Mouse (Mus musculus) cerebellum, postnatal 25 days (tissue): ENCODE measurements around the gene Ppp2r3c.
"Not testable (repeated sequence)": the region's sequence is repeated elsewhere in the genome, so short reads cannot be mapped to it uniquely, and the experiment has no call there.

Experiments
- DNase-seq, 2 experiments: peaks; one replicate each; pipeline ENCODE4 v3.0.0; 2021; ENCODE audit warnings: mixed read lengths in 2 of 2

Ppp2r3c gene

DNA sequence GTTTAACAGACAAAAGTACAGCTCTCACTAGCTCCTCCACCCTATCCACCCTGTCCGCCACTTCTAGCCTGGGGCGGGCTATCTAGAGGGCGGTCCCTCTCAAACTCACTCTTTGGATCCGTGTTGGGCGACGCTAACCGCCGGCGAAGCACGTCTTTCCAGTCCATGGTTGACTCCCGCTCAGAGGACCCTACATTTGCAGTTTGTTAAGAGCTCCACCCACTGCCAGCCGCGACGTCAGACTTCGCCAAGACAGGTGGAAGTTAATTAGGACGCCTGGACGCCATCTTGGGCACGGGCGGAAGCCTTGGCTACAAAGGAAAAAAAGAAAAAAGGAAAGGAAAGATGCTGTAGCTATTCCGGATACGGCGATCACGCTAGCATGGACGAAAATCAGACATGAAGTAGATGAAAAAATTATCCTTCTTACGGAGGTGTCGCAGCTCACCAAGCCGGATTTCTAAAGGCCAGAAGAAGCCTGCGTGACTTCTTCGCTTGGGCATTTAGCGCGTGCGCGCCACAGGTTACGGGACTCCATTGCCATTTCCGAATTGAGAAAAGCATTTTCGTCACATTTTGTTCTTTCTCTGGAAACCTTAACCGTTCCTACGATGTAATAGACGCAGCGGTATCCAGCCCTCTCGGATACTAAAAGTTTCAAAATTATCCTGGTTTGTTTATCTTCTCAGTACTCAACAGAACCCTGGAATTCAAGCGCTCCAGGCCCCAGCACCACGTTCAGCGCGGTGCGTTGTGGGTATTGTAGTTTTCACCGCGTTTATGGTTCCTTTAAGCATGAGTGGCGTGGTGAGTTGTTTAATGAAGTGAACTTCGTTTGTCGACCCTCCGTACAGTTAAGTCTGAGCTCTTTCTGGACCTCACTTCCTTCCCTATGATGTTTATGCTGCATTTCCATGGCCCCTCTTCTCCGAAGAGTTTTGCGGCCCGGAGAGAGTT is at the start of gene Ppp2r3c:
Gene Ppp2r3c, minus strand, starts transcription at position 514 of the 957 bp plus-strand sequence.
- DNase-seq, result peak; percentile 90 to 92

DNA sequence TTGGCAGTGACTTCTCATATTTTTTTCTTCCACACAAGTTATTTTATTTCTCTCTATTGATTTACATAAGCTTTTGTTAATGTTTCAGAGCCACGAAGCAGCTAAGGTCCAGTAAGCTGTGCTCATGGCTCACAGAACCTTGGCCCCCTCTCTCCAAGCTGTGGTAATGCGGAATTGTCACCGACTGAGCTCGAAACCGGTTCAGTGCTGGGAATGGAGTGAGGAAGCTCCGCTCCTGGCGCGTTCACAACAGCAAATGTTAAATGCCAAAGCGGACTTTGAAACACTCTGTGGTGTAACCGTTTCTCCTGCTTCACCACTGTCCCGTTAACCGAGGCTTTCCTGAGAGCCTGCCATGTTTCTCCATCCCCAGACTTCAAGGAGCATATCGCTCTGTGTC is 41.8 kb upstream of the Ppp2r3c start:
- DNase-seq, result no peak

DNA sequence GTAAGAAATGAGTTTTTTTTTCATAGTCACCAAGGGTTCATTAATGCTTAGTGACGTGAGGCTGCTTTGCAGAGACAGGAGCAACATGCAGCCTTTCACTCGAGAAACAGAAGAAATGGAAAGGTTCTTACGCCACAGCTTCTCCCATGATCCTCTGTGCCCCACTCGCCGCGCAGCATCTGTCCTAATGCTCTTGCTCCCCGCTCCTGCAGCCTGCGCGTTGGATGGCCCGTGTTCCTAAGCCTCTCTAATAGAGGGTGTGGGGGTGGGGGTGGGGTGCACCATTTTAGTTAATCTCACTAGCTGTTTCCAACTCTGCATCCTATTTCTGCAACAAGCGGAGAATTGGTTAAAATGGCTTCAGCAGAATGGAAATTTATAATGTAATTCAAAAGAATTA is 41.2 kb upstream of the Ppp2r3c start:
- no peak for DNase-seq

DNA sequence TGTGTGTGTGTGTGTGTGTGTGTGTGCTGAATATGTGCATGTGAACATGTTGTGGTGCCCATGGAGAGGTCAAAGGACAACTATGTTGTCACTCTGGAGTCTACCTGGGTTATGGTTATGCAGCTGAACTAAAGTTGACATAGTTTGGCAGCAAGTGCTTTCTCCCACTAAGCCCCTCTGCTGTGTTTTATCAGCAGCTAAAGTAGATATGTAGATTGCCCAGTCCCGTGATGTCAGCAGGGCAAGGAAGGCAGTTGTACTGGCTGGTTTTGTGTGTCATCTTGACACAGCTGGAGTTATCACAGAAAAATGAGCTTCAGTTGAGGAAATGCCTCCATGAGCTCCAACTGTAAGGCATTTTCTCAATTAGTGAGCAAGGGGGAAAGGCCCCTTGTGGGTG is 40.2 kb upstream of the Ppp2r3c start:
- not testable (repeated sequence) for DNase-seq

DNA sequence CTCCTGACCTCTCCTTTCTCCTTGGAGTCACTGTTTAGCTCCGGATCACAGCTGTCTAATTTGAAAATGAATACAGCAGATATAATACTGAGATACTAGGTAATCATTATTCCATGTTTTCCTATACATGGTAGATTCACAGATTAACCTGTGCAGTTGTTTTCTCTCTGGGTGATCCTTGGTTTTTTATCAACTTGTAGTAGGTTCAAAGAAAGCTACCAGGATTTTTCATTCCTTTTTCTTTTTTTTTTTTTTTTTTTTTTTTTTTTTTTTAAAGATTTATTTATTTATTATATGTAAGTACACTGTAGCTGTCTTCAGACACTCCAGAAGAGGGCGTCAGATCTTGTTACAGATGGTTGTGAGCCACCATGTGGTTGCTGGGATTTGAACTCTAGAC is 35.7 kb upstream of the Ppp2r3c start:
- DNase-seq, result not testable (repeated sequence)

DNA sequence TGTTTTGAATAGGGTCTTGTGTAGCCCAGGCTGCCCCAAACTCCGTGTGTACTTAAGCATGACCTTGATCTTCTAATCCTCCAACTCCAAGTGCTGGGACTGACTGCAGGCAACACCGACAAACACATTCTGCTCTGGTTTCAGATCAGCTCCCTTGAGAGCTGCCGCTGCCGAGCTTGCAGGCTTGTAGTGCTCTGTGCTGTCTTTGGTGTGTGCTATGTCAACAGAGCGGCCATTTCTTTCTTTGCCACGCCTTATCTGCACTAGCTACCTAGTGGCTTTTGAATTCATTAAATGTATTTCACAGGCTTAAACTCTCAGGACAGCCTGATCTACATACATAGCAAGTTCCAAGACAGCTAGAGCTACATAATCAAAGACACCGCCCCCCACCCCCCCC is 30.9 kb upstream of the Ppp2r3c start:
- DNase-seq, result no peak

DNA sequence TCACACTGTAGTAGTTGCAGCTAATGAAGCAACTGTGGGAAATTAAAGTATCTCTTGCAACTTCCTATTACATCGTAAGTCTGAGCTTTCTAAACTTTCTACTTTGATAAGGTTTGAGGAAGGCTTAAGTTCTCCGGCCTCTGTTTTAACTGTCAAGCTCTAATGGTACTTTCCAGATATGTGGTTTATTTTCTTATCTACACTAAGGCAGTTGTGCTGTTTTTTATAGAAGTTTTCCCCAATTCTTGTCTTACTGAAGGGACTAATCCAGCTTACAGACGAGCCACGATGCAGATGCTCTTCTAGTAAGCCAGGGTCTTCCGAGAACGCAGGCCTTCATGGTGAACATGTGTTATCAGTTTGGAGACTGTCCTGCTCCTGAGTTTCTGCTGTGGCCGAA is 26.6 kb upstream of the Ppp2r3c start:
- no peak for DNase-seq

DNA sequence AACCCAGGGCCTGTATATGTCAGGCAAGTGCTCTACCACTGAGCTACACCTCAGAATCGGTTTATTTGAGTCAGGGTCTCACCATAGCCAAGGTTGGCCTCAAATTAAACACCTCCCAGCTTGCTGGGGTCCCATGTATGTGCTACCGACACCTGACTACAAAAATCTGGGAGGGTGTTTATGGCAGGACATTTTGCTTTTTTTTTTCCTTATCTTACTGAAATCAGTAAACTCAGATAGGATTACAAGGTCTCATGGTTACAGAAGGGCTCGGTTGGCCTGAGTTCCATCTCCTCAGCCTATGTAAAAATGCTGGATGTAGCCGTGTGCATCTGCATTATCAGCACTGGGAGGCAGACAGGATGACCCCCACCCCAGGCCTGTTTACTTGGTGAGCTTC is 26.0 kb upstream of the Ppp2r3c start:
- no peak for DNase-seq

DNA sequence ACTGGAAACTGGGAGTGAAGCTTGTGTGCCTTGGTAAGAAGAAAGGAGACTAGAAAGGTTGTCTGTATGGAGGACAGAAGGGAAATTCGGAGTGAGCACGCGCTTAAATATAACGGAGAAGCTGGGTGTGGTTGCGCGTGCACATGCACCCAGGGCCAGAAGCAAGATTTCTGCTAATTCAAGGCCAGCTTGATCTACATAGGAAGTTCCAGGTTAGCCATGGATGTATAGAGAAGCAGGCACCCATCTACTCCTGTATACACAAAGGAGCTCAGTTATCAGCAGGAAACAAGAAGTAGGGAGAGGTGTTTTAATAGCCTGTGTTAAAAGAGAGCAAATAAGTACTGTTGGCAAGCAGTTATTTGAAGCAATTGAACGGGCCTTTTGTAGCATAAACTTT is 22.9 kb upstream of the Ppp2r3c start:
- no peak for DNase-seq

DNA sequence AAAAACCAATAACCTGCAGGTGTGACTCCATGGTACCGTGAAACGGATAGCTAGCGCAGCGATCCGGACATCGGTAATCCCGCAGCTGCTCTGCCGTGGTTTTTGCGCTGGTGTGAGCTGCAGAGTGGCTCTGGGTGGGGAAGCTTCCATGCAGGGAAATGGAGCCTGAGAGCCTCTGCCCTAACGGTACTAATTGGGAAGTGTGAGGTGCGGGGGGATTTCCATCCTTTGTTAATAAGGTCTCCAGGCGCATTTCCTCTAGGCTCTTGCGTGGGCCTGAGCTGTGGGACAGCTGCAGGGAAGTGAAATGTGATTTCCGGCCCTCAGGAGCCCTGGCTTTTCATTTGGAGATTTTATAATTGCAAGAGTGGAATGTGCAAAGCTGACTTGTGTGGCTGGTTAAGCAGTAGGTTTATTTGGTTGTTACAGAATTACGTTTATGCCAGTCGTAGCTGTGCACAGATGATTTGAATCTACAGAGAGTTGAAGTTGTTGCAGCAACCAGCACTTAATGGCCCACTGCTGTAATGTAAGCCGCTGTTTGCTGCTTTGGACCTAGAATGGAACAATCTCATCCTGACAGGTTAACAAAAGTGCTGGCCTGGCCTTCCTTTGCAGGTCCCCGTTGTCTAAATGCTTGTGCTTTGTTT is 19.0 kb upstream of the Ppp2r3c start:
- DNase-seq, result no peak

DNA sequence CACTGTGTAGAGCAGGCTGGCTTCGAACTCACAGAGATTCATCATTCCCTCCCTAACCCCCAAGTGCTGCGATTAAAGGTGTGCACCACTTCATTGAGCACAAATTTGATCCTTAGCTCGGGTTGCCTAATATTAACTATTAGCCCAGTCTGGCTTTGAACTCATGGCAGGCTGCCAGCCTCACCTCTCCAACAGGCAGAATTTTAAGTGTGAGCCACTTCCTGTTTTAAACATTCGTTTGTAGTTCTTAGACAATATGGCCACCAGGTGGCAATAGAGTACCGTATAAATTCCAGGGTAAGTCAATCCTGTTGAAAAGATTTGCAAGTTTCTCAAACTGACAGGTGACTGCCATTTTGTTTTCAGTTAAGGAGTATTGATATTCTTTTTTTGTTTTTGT is 12.4 kb upstream of the Ppp2r3c start:
- DNase-seq, result peak; percentile 52 to 77

DNA sequence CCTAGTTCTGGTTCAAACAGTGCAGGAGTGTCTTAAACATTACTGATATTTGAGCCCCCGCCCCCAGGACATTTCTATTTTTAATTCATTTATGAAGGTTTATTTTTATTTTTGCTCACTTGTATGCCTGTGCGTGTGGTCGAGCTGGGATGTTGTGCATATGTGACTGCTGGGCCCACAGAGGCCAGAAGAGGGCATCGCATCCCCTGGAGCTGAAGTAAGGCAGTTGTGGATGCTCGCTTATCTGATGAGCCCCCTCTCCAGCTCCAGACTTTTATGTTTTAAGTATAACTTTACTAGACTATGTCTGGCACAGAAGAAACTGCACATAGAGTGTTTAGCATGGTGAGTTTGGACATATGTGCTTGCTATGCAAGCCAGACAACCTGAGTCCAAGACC is 11.1 kb upstream of the Ppp2r3c start:
- DNase-seq, result no peak

DNA sequence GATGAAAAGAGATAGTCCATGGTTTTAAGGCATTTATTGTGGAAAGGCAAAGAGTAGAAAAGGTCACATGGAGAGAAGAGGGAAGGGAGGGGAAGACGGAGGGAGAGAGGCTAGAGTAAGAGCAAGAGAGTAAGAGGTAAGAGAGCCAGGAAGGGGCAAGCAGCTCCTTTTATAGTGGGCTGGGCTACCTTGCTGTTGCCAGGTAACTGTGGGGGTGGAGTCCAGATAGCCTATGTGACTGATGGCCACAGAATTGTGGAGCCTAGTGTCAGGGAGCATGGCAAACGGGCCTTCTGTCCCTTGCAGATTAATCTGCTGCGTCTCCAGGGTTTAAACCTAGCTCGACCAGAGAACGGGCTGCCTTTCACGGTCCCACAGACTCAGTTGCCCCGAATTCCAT is 9.0 kb upstream of the Ppp2r3c start:
- no peak for DNase-seq

DNA sequence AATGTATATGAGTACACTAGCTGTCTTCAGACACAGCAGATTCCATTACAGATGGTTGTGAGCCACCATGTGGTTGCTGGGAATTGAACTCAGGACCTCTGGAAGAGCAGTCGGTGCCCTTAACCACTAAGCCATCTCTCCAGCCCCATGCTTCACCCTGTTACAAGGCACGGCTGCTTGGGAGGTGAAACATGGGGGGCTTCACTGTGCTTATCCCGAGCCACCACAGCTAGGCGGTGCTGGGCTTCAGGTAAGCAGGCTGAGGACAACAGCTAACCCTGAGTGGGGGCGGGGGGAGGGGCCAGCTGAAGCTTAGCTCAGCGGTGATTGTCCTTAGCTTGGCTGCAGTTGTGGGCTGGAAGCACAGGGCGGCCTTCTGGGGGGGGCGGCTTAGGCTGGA is 6.7 kb upstream of the Ppp2r3c start:
- DNase-seq, result no peak

DNA sequence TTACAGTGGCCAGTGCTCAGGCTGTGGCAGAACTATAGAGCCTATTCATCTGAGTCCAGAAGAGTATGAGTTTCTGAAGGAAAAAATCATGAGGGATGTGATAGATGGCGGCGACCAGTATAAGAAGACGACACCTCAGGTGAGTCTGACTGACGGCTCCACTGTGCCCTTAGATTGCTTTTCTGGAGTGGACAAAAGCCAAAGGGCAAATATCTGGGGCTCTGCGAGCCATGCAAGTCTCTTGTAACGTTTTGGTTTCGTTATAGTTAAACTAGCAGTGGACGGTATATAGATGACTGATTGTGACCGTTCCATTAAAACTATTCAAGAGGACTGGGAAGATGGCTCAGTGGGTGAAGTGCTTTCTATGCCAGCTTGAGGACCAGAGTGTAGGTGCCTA is 5.9 kb upstream of the Ppp2r3c start:
- DNase-seq, result no peak

DNA sequence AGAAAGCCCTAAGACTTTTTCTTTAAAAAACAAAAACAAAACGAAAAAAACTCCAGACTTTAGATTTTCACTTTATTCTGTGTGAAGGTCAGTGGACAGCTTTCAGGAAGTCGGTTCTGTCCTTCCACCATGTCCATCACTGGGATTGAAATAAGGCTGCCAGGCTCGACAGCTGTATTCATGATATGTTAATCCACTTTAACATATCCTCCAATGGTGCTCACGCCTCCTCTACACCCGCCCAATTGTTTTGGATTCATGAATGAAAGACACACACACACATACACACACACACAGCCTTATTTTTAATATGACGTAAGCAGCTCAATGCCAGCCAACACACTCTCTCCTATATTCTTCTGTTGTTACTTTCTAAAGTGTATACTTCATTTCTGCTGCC is 4.8 kb upstream of the Ppp2r3c start:
- DNase-seq, result no peak

DNA sequence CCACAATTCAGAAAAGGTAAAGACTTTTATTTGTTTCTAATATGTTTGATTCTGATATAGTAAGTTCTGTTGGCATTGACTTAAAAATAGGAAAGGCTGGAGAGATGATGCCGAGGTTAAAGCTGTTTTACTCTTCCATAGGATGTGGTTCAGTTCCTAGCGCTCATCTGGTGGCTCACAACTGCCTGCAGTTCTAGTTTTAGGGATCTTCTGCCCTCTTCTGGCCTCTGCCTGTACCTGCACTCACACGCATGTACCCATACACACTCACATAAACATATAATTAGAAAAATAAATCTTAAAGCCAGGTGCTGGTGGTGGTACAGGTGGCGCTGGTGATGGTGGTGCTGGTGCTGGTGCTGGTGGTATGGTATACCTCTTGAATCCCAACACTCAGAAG is 3.6 kb upstream of the Ppp2r3c start:
- DNase-seq, result no peak

DNA sequence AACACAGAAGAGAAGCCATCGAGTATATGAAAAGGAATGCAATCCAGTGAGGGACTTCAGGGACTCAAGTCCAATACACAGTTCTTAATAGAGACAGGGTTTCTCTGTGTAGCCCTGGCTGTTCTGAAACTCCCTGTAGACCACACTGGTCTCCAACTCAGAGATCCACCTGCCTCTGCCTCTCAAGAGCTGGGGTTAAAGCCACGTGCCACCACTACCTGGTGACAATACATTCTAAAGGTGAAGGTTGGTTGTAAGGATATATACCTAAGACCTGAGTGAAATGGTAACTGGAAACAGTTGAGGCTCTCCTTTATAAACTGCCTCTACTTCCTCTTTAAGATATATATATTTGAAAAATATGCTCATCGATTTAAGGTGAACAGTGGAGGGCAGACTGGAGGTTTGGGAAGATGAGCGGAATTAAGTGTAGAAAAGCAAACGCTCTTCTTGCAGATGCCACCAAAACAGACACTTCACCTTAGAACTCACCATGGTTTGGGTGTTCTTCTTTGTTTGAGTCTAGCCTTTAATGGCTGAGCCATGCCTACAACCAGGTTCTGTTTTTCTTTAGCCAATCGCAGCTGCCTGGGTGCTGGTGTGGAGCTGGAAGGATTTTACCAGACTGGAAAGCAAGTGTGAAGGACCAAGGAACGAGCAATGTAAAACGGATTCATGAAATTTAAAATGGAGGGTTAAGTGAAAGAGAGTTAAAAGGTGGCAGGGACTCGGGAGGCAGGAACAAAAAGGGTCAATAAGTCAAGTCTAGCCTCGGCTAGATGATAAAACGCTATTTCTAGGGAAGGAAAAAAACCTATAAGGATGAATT is 1.1 kb downstream of the Ppp2r3c start:
- no peak for DNase-seq

DNA sequence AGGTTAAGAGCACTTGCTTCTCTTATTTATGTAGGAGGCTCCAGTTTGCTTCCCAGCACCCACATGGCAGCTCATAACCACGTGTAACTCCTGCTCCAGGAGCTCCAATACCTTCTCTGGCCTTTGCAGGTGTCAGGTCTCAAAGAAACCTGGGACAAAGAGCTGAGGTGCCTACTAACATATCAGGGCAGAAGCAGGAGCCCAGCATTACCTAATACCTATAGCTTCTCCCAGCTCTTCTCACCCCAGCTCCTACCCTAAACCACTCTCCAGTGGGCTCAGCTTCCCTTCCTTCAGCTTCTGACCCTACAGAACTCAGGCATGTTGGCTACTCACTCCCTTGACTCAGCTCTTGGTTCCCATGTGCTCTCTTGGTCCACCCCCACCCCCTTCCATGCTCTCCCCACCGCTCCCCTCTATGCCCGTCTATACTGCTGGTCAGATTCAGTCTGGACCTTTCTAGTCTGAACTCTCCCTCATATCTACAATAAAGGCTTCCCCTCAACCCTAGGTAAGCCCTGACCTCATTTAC is 1.9 kb downstream of the Ppp2r3c start:
- no peak for DNase-seq

DNA sequence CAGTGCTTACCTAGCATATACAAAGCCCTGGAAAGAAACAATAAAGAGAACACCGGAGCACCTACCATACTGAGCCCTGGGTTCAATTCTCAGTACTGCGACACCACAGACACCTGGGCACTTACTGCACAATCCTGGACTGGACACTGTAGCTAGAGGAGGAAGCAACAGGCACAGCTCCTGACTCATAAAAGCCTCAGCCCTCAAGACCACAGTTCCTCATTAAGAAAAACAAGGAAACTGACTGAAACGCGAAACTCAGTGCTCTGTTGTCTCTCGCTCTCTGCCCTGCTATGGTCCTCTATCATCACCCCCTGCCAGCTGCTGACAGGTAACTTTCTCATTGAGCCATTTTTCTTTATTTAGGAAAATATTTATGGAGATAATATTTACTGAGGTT is 3.5 kb downstream of the Ppp2r3c start, which contains the start of gene 1110008L16Rik:
Gene 1110008L16Rik, plus strand, starts transcription at position 242 of the 400 bp plus-strand sequence.
- no peak for DNase-seq

DNA sequence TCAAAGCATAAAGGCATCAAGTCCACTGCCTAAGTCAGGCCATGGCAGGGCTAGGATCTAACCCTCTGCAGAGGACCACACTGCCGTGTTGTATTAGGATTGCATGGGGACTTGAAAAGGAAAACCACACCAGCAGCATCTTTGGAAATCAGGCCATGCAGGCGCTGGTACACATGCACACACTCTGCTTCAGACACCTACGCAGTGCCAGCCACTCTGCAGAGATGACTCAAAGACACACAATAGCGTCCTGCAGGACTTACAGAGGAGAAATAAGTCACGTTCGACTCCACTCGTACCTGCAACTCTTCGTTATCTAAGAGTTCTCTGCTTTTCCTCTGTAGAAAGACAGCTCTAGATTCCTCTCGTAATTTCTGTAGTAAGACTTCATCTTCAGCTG is 4.7 kb downstream of the Ppp2r3c start:
- DNase-seq, result no peak

DNA sequence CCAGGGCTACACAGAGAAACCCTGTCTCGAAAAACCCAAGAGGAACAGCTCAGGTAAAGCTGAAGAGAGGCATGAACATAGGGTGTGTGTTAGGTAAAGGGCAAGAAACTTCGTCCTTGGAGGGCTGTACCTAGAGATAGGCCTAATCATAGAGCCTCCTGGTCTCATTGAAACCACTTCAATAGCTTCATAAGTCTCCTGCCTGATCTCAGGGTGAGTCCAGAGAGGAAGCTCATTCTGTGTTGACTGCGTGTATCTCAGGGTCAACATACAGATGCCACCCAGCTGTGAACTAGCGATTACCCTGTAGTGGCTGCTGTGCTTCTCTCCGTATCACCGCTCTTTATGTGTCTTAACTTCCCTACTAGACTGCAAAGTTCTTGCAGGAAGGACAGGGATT is 25.2 kb downstream of the Ppp2r3c start:
- DNase-seq, result not testable (repeated sequence)

DNA sequence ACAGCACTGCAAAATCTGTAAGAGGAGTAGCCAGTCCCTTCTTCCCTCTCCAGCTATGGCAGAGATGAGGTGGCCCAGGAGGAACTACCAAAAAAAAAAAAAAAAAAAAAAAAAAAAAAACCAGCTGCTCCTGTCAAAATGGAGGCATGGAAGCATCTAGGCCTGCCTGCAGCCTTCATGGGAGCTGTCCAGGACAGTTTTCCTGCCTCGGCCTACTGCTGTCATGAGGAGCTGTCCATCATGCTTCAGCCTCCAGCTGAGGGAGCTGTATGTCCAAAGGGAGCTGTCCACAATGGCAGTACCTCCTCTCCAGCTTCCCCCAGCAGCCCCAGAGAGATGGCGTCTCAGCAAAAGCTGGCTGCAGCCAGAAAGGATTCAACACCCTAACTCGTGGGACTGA is 30.6 kb downstream of the Ppp2r3c start:
- DNase-seq, result no peak
